Mouse (Mus musculus): ENCODE measurements around the gene Zbtb17.
A peak's percentile ranks its signal among the peaks of the same experiment; 100 is the strongest.

The Zbtb17 gene

GRCm38 (mm10) chr4:141488670-141489069 is 44.2 kb downstream of the Zbtb17 start:
- no peak for DNase-seq (ENCODE audit: low spot score in 2 of 2)

- DNase-seq (ENCODE audit: low spot score in 2 of 2): no peak
These were observed 56.2 kb downstream of the Zbtb17 start for GRCm38 (mm10) chr4:141500637-141501036.

- no peak for DNase-seq (ENCODE audit: low spot score in 2 of 2)
These were observed 56.6 kb downstream of the Zbtb17 start for GRCm38 (mm10) chr4:141501058-141501457.

- DNase-seq (ENCODE audit: low spot score in 2 of 2): no peak
These were observed 58.3 kb downstream of the Zbtb17 start for GRCm38 (mm10) chr4:141502723-141503122.

GRCm38 (mm10) chr4:141504471-141504870 is 60.0 kb downstream of the Zbtb17 start:
- no peak for DNase-seq (ENCODE audit: low spot score in 2 of 2)

- no peak for DNase-seq (ENCODE audit: low spot score in 2 of 2)
These were observed 61.4 kb downstream of the Zbtb17 start for GRCm38 (mm10) chr4:141505810-141506209.

- DNase-seq (ENCODE audit: low spot score in 2 of 2): peak; percentile 63 to 76
These were observed 61.9 kb downstream of the Zbtb17 start for GRCm38 (mm10) chr4:141506352-141506751.

- DNase-seq (ENCODE audit: low spot score in 2 of 2): no peak
These were observed 62.4 kb downstream of the Zbtb17 start for GRCm38 (mm10) chr4:141506893-141507292.

- no peak for DNase-seq (ENCODE audit: low spot score in 2 of 2)
These were observed 66.0 kb downstream of the Zbtb17 start for GRCm38 (mm10) chr4:141510457-141510856.

- no peak for DNase-seq (ENCODE audit: low spot score in 2 of 2)
These were observed 67.7 kb downstream of the Zbtb17 start for GRCm38 (mm10) chr4:141512145-141512544.

GRCm38 (mm10) chr4:141514179-141514641 is 69.8 kb downstream of the Zbtb17 start:
- DNase-seq (ENCODE audit: low spot score in 2 of 2): no peak
